Mouse (Mus musculus) heart, postnatal 14 days (tissue): ENCODE results near the gene Zscan4c. TPM values are rescaled to one million over a fixed set of nuclear protein-coding genes. Genes with fewer than 3 reads are reported as not detected.
"Not testable (repeated sequence)": the region's sequence is repeated elsewhere in the genome, so short reads cannot be mapped to it uniquely, and the experiment has no call there.

Experiments
- DNase-seq, 2 experiments: peaks; one replicate each; pipeline ENCODE4 v3.0.0; 2021 to 2022
- intact Hi-C: fragments of 180-260 bp; cut with DNase I; formaldehyde crosslinking; loops from one replicate; pipeline ENCODE4 v1.15.1; 2025
- long read RNA-seq, 2 experiments: library from polyadenylated mRNA; stranded (forward); transcript quantifications; one replicate each; pipeline ENCODE4 v2.0.0; 2021
- microRNA-seq, 2 experiments: library from miRNA; unstranded; fragments of <30 nt; microRNA quantifications; one replicate each; pipeline ENCODE4 v1.2.0; 2021 to 2022
- total RNA-seq, 2 experiments: library from RNA; stranded (reverse); gene quantifications; 2 replicates each; pipeline ENCODE4 v1.2.3; 2021

Zscan4c gene
- total RNA-seq, result not detected
- long read RNA-seq, experiment 1, result 0 reads
- long read RNA-seq, experiment 2, result 0 reads

- intact Hi-C loops, DNase-seq: not testable (repeated sequence)
Observed at GRCm38 (mm10) chr7:11005445-11005844, at the start of gene Zscan4c. TSS of gene Zscan4c (plus strand) at chr7:11005745.

Small RNAs within 50 kb of the gene (microRNA-seq; reads per million reads assigned to microRNA genes)
- 0 reads per million in 2 experiments for gene Mir297-1

Other genes with a start within 250 kb of the Zscan4c start
- not detected for gene Zscan4b, start 100.7 kb upstream of the Zscan4c start, total RNA-seq
- not detected for gene Zscan4-ps1, start 63.9 kb downstream of the Zscan4c start, total RNA-seq
- gene Zscan4d, start 160.4 kb downstream of the Zscan4c start, total RNA-seq, result not detected